Mouse (Mus musculus) CH12.LX (cell line): ENCODE data around the gene Lmna. TPM values are rescaled to one million over a fixed set of nuclear protein-coding genes. Genes with fewer than 3 reads are reported as not detected.

Source experiments
- DNase-seq: peaks from one replicate; pipeline ENCODE4 v3.0.0-alpha.2; 2013; ENCODE audit errors: extremely low read depth
- H3K27ac ChIP-seq: 2 replicates; pipeline ENCODE4 v1.5.1; 2012; ENCODE audit warnings: low read depth, mild to moderate bottlenecking, control low read depth, moderate library complexity; ENCODE audit not compliant: insufficient read depth
- H3K27me3 ChIP-seq: replicated peaks from 2 replicates; pipeline ENCODE3; 2012; ENCODE audit warnings: inconsistent platforms
- H3K36me3 ChIP-seq, 2 experiments: replicated peaks in 1 of 2; 2 replicates each; pipeline versions ENCODE3 to v1.6.1; 2012; ENCODE audit warnings: inconsistent platforms in 1 of 2, low read length in 1 of 2, mild to moderate bottlenecking in 1 of 2, mixed read lengths in 1 of 2, moderate library complexity in 1 of 2; ENCODE audit not compliant: control insufficient read depth in 1 of 2, insufficient read depth in 1 of 2
- H3K4me1 ChIP-seq, 2 experiments: 2 replicates each; pipeline ENCODE4 v1.6.1; 2012; ENCODE audit warnings: inconsistent platforms in 1 of 2, moderate library complexity in 1 of 2; ENCODE audit not compliant: insufficient read depth in 2 of 2, control insufficient read depth in 1 of 2
- H3K4me2 ChIP-seq: 2 replicates; pipeline ENCODE4 v1.6.1; 2012; ENCODE audit warnings: low read depth, mild to moderate bottlenecking, control low read depth; ENCODE audit not compliant: poor library complexity, insufficient read depth, severe bottlenecking
- H3K4me3 ChIP-seq, 3 experiments: fragments of 150-350 bp in 1 of 3; sonication (generic) in 1 of 3; replicated peaks in 1 of 3; 2 replicates each; pipeline versions ENCODE3 to v1.5.1; 2011 to 2012; ENCODE audit warnings: low read depth in 2 of 3, low read length in 2 of 3, mild to moderate bottlenecking in 2 of 3, moderate library complexity in 2 of 3, control low read depth in 1 of 3, improper control_type of control experiment in 1 of 3, inconsistent platforms in 1 of 3, mixed read lengths in 1 of 3; ENCODE audit not compliant: poor library complexity in 1 of 3
- H3K79me2 ChIP-seq: replicated peaks from 2 replicates; pipeline ENCODE4 v1.6.1; 2012; ENCODE audit warnings: mild to moderate bottlenecking, moderate library complexity; ENCODE audit not compliant: control insufficient read depth, poor library complexity, insufficient read depth, severe bottlenecking; ENCODE audit errors: extremely low read depth
- H3K9ac ChIP-seq: 2 replicates; pipeline ENCODE4 v1.6.1; 2012; ENCODE audit warnings: low read depth, mild to moderate bottlenecking, control low read depth, moderate library complexity; ENCODE audit not compliant: insufficient read depth
- H3K9me3 ChIP-seq: replicated peaks from 2 replicates; pipeline ENCODE3; 2012; ENCODE audit warnings: low read length, inconsistent platforms, mixed read lengths
- BHLHE40 ChIP-seq: IDR thresholded peaks from 2 replicates; pipeline ENCODE4 v1.6.1; 2011; ENCODE audit warnings: mild to moderate bottlenecking, low read depth, low read length, improper control_type of control experiment
- E2F4 ChIP-seq: IDR thresholded peaks from 2 replicates; pipeline ENCODE4 v1.6.1; 2011; ENCODE audit warnings: low read depth, low read length, improper control_type of control experiment; ENCODE audit not compliant: insufficient replicate concordance
- ELF1 ChIP-seq: IDR thresholded peaks from 2 replicates; pipeline ENCODE4 v1.6.1; 2014; ENCODE audit warnings: low read depth, mild to moderate bottlenecking, inconsistent platforms, low read length, improper control_type of control experiment
- EP300 ChIP-seq: IDR thresholded peaks from 2 replicates; pipeline ENCODE4 v1.6.1; 2011; ENCODE audit warnings: low read length, improper control_type of control experiment
- ETS1 ChIP-seq: conservative IDR thresholded peaks from 2 replicates; pipeline ENCODE4 v1.6.1; 2012; ENCODE audit warnings: low read depth, mild to moderate bottlenecking, inconsistent platforms, low read length, improper control_type of control experiment, moderate library complexity
- HCFC1 ChIP-seq: IDR thresholded peaks from 2 replicates; pipeline ENCODE4 v1.6.1; 2012; ENCODE audit warnings: low read depth, mild to moderate bottlenecking, inconsistent platforms, low read length, improper control_type of control experiment
- IRF4 ChIP-seq: IDR thresholded peaks from 2 replicates; pipeline ENCODE4 v1.6.1; 2014; ENCODE audit warnings: low read depth, mild to moderate bottlenecking, inconsistent platforms, low read length, improper control_type of control experiment
- JUN ChIP-seq: IDR thresholded peaks from 2 replicates; pipeline ENCODE4 v1.6.1; 2011; ENCODE audit warnings: low read depth, mild to moderate bottlenecking, low read length, improper control_type of control experiment, moderate library complexity; ENCODE audit not compliant: insufficient read depth
- JUND ChIP-seq: conservative IDR thresholded peaks from 2 replicates; pipeline ENCODE4 v1.6.1; 2011; ENCODE audit warnings: low read depth, low read length, improper control_type of control experiment
- MAFK ChIP-seq: IDR thresholded peaks from 2 replicates; pipeline ENCODE4 v1.6.1; 2011; ENCODE audit warnings: low read length, improper control_type of control experiment; ENCODE audit not compliant: insufficient replicate concordance
- MAZ ChIP-seq: IDR thresholded peaks from 2 replicates; pipeline ENCODE4 v1.6.1; 2012; ENCODE audit warnings: low read depth, mild to moderate bottlenecking, inconsistent platforms, low read length, improper control_type of control experiment, moderate library complexity
- MYC ChIP-seq: IDR thresholded peaks from 2 replicates; pipeline ENCODE4 v1.6.1; 2011; ENCODE audit warnings: low read depth, mild to moderate bottlenecking, improper control_type of control experiment, low read length
- NELFE ChIP-seq: IDR thresholded peaks from 2 replicates; pipeline ENCODE4 v1.6.1; 2011; ENCODE audit warnings: low read depth, low read length, improper control_type of control experiment
- PAX5 ChIP-seq: IDR thresholded peaks from 2 replicates; pipeline ENCODE4 v1.6.1; 2012; ENCODE audit warnings: low read length, inconsistent platforms, mixed read lengths
- TBP ChIP-seq: conservative IDR thresholded peaks from 2 replicates; pipeline ENCODE4 v1.6.1; 2011; ENCODE audit warnings: low read depth, low read length, improper control_type of control experiment
- USF1 ChIP-seq: IDR thresholded peaks from 2 replicates; pipeline ENCODE4 v1.6.1; 2014; ENCODE audit warnings: low read depth, mild to moderate bottlenecking, inconsistent platforms, low read length, improper control_type of control experiment
- ZKSCAN1 ChIP-seq: IDR thresholded peaks from 2 replicates; pipeline ENCODE4 v1.6.1; 2012; ENCODE audit warnings: low read depth, inconsistent platforms, low read length, improper control_type of control experiment, borderline replicate concordance
- ZMIZ1 ChIP-seq: IDR thresholded peaks from 2 replicates; pipeline ENCODE4 v1.6.1; 2012; ENCODE audit warnings: low read depth, mild to moderate bottlenecking, inconsistent platforms, low read length, improper control_type of control experiment
- dilution Hi-C: fragments of 300-500 bp; cut with MboI; formaldehyde crosslinking; loops from 2 replicates; pipeline ENCODE4 v1.14.3; 2020; ENCODE audit warnings: low sequenced_read_pairs; ENCODE audit not compliant: extremely low pct_unique_long_range_greater_than_20kb, extremely low pct_ligation_motif_present
- in situ Hi-C: fragments of 300-500 bp; cut with MboI; formaldehyde crosslinking; loops from 3 replicates; pipeline ENCODE4 v1.14.3; 2019; ENCODE audit warnings: low sequenced_read_pairs, low pct_ligation_motif_present, low pct_unique_long_range_greater_than_20kb, mixed read lengths
- polyA plus RNA-seq: library from polyadenylated mRNA; unstranded; fragments of >175 nt; gene quantifications from 2 replicates; pipeline ENCODE4 v1.2.1, GENCODE M21; 2012; ENCODE audit warnings: low read depth; ENCODE audit not compliant: insufficient read length
- total RNA-seq, 2 experiments: library from RNA; depleted of rRNA; stranded (reverse); fragments of 300-350 nt in 1 of 2; fragments of >200 nt in 1 of 2; gene quantifications; 2 replicates each; pipeline ENCODE4 v1.2.3; 2012 to 2014

Lmna gene
- total and polyA plus RNA-seq, 3 experiments = 16.1 to 67.7 (median 17.2) TPM

- Histone ChIP-seq H3K4me1 (peaks cover 26 to 40% of the 10 kb centered on the region in 2 experiments), H3K9ac (no peak overlapping the region)
- dilution Hi-C loops = no loop called here
These were observed 22.4 kb downstream of the Lmna start for GRCm38 (mm10) chr3:88487396-88487795.

GRCm38 (mm10) chr3:88486887-88487286, 22.9 kb downstream of the Lmna start:
- DNase-seq = no peak
- TF ChIP-seq MAFK = no peak
- no peak for TF ChIP-seq IRF4
- TF ChIP-seq JUND = no peak
- TF ChIP-seq MYC = no peak
- TF ChIP-seq USF1 = no peak
- TF ChIP-seq JUN = no peak
- TF ChIP-seq PAX5 = no peak
- TF ChIP-seq ZMIZ1 = no peak
- no peak for TF ChIP-seq ELF1
- no peak for TF ChIP-seq HCFC1
- no peak for TF ChIP-seq EP300
- TF ChIP-seq MAZ = no peak
- no peak for TF ChIP-seq ZKSCAN1
- TF ChIP-seq ETS1 = no peak
- no peak for TF ChIP-seq NELFE
- TF ChIP-seq, all 38 proteins: peak for 0
- no peak overlapping the region for H3K9ac ChIP-seq
- peaks cover 34 to 52% of the 10 kb centered on the region in 2 experiments for H3K36me3 ChIP-seq
- dilution Hi-C loops = no loop called here
- no peaks in the 10 kb centered on the region for H3K9me3 ChIP-seq
- in situ Hi-C loops = loop anchor here (5.0 kb wide), 1 partner anchor 35 kb away; no protein-coding TSS in a partner anchor
- H3K27ac ChIP-seq = no peak overlapping the region
- peaks cover 24 to 37% of the 10 kb centered on the region in 2 experiments for H3K4me1 ChIP-seq
- no peak overlapping the region for H3K4me2 ChIP-seq
- H3K4me3 ChIP-seq = no peak overlapping the region
- no peaks in the 10 kb centered on the region for H3K79me2 ChIP-seq
- peaks cover 7% of the 10 kb centered on the region for H3K27me3 ChIP-seq

More at GRCm38 (mm10) chr3:88487396-88487795, 22.4 kb downstream of the Lmna start:
- H3K27ac ChIP-seq = no peak overlapping the region
- no peak for DNase-seq
- TF ChIP-seq E2F4 (no peak), TBP (no peak), ZMIZ1 (no peak), BHLHE40 (no peak), MAFK (no peak)
- TF ChIP-seq, all 38 proteins: peak for 0
- Histone ChIP-seq H3K36me3 (peaks cover 31 to 47% of the 10 kb centered on the region in 2 experiments), H3K9me3 (no peaks in the 10 kb centered on the region), H3K27me3 (peaks cover 4% of the 10 kb centered on the region), H3K4me2 (no peak overlapping the region), H3K4me3 (no peak overlapping the region), H3K79me2 (no peaks in the 10 kb centered on the region)
- in situ Hi-C loops = loop anchor here (5.0 kb wide), 1 partner anchor 35 kb away; no protein-coding TSS in a partner anchor
